Mouse (Mus musculus): Measurements from ENCODE around the gene Hsph1. TPM values are rescaled to one million over a fixed set of nuclear protein-coding genes. Genes with fewer than 3 reads are reported as not detected.

Hsph1 gene
- total and polyA plus RNA-seq, 3 experiments = 12.6 to 75.7 (median 62.1) TPM

DNA sequence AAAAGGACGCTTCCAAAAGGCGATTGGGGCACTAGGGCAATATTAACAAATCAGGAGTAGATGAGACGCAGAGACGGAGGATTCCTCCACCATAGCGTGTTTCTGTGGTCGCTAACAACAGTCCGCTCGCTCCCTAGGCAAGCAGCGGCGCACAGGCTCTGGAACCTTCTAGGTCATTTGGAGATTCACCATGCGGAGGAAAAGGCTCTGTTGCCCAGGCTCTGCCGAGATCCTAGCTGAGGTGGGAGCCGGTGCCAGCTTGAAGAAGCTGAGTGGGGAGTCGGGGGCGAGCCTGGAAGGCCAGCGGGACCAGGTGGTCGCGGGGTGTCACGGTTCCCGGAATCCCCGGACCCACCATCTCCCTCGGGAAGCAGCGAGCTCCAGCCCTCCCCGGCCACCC is 620 bp downstream of the Hsph1 start:
- Histone ChIP-seq H3K4me1 (ENCODE audit: control insufficient read depth, insufficient read depth, low read length) (peaks cover 2% of the 10 kb centered on the region), H3K79me2 (replicated peaks; ENCODE audit: control insufficient read depth, insufficient read depth, low read length) (no peaks in the 10 kb centered on the region), H3K36me3 (ENCODE audit: control insufficient read depth, insufficient read depth, low read length) (no peaks in the 10 kb centered on the region), H3K27ac (peak overlapping the region; percentile 92), H3K4me3 (peak overlapping the region; percentile 78), H3K9ac (ENCODE audit: low read depth, low read length) (peak overlapping the region; percentile 84), H3K27me3 (ENCODE audit: control insufficient read depth, insufficient read depth, low read length) (no peaks in the 10 kb centered on the region)
- 1% methylated on average over 24 of the region's 24 CpGs for WGBS
- intact Hi-C loops (cut with DNase I) = loop anchor here (10.0 kb wide), 1 partner anchor 451 kb away; the partner anchor contains the start of genes Hmgb1 and Uspl1
- TF ChIP-seq CTCF (IDR thresholded peaks at IDR 0.05) (no peak), EP300 (IDR thresholded peaks at IDR 0.05; ENCODE audit: insufficient read depth, low read depth, low read length) (no peak), POLR2A (IDR thresholded peaks at IDR 0.05; ENCODE audit: insufficient read depth, low read depth, low read length) (no peak)
- DNase-seq = no peak

DNA sequence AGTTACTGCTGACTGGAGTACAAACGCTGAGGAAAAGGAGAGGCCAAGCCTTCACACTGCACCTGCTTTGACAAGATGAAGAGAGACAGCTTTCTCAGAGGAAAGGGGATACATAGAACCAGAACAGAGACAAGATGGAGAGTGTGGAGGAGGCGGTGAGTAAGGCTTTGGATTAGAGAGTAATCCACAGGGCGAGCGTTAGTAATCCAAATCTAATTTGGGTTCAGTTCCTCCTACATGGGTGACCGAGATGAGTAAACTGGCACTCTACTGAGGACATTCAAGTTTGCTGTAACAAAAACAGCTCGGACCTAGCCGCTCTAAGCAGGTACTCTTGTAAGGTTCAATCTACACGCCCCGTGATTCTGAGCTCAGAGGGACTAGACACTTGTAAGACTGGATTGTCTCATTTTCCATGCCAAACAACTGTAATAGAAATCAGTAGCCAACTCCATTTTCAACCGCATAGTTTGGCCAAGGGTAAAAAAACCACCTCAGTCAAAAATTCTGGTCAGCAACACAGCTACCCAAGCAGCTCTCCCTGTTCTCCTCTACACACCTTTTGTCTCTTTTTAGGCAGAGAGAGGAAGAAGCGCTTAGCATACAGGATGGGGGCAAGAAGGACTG is 1.7 kb downstream of the Hsph1 start:
- TF ChIP-seq EP300 (IDR thresholded peaks at IDR 0.05; ENCODE audit: insufficient read depth, low read depth, low read length) (no peak), POLR2A (IDR thresholded peaks at IDR 0.05; ENCODE audit: insufficient read depth, low read depth, low read length) (no peak), CTCF (IDR thresholded peaks at IDR 0.05) (no peak)
- DNase-seq = no peak
- H3K27ac ChIP-seq = no peak overlapping the region
- H3K79me2 ChIP-seq (replicated peaks; ENCODE audit: control insufficient read depth, insufficient read depth, low read length) = no peaks in the 10 kb centered on the region
- H3K36me3 ChIP-seq (ENCODE audit: control insufficient read depth, insufficient read depth, low read length) = 0 out of 2 replicates have a peak, but pooled peaks cover 2% of the 10 kb centered on the region
- no peak overlapping the region for H3K9ac ChIP-seq (ENCODE audit: low read depth, low read length)
- H3K27me3 ChIP-seq (ENCODE audit: control insufficient read depth, insufficient read depth, low read length) = no peaks in the 10 kb centered on the region
- intact Hi-C loops (cut with DNase I) = loop anchor here (10.0 kb wide), 1 partner anchor 450 kb away; the partner anchor contains the start of genes Hmgb1 and Uspl1
- WGBS = 74% methylated on average over 11 of the region's 11 CpGs
- H3K4me1 ChIP-seq (ENCODE audit: control insufficient read depth, insufficient read depth, low read length) = peaks cover 2% of the 10 kb centered on the region
- peak overlapping the region; percentile 78 for H3K4me3 ChIP-seq

DNA sequence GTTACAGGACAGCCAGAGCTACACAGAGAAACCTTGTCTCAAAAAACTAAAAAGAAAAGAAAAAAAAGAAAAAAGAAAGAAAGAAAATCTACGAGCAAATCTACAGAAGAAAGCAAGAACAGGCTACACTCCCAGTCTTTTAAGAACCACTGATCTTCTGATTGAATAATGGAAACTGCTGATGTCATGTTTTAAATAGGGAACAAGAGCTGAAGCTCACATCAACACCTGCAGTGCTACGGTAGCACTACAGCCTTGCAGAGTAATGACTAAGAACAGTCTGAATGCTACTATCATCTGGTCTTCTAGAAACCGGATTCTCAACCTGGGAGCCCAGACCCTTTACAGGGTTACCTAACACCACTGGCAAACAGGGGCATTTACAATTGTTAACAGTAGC is 10.6 kb downstream of the Hsph1 start:
- Histone ChIP-seq H3K27me3 (ENCODE audit: control insufficient read depth, insufficient read depth, low read length) (no peaks in the 10 kb centered on the region), H3K27ac (no peak overlapping the region), H3K9ac (ENCODE audit: low read depth, low read length) (no peak overlapping the region), H3K79me2 (replicated peaks; ENCODE audit: control insufficient read depth, insufficient read depth, low read length) (no peaks in the 10 kb centered on the region), H3K36me3 (ENCODE audit: control insufficient read depth, insufficient read depth, low read length) (peaks cover 2% of the 10 kb centered on the region; the same call in 1 of the 2 replicates), H3K4me1 (ENCODE audit: control insufficient read depth, insufficient read depth, low read length) (no peaks in the 10 kb centered on the region), H3K4me3 (no peak overlapping the region)
- intact Hi-C loops (cut with DNase I) = no loop called here
- WGBS = 76% methylated on average over 3 of the region's 3 CpGs
- no peak for DNase-seq
- TF ChIP-seq CTCF (IDR thresholded peaks at IDR 0.05) = no peak
- TF ChIP-seq EP300 (IDR thresholded peaks at IDR 0.05; ENCODE audit: insufficient read depth, low read depth, low read length) = no peak
- TF ChIP-seq POLR2A (IDR thresholded peaks at IDR 0.05; ENCODE audit: insufficient read depth, low read depth, low read length) = no peak

DNA sequence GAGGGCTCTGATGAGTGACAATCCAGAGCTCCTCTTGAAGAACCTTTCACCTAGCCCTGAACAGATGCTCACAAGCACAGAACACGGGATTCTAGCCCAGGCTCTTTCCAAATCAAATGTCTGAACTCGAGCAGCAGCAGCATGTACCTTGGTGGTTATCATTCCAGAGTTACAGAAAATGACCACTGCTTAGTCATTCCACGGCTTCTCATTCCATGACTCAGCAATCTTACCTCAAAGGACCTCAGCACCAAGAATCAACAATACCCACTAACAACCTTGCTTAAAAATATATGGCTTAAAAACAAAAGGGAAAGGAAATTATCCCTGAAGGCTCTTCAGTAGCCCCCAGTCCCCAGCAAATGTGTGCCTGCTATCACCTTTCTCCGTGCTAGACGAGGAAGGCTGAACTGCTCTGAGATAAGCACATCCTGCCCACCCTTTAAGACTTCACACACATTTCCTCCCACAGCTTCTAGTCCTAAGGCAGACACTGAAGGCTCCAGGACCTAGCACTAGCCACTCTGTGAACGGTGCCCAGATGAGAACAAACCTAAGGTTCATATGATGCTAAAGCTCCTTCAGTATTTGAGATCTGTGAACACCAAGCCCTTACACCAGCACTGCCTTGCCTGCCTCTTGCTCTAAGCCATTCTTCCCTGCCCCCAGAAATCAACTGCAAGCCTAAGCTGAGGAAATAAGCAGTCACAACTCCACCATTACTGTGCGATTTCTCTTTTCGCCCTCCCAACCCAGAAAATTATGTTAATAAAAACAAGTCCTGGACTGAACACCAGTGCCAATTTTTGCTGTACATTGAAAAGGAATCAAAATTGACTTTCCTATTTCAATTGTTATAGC is 12.1 kb downstream of the Hsph1 start:
- Histone ChIP-seq H3K79me2 (replicated peaks; ENCODE audit: control insufficient read depth, insufficient read depth, low read length) (no peaks in the 10 kb centered on the region), H3K27ac (no peak overlapping the region), H3K4me3 (no peak overlapping the region), H3K27me3 (ENCODE audit: control insufficient read depth, insufficient read depth, low read length) (no peaks in the 10 kb centered on the region), H3K36me3 (ENCODE audit: control insufficient read depth, insufficient read depth, low read length) (no peaks in the 10 kb centered on the region; the same call in 1 of the 2 replicates), H3K4me1 (ENCODE audit: control insufficient read depth, insufficient read depth, low read length) (no peaks in the 10 kb centered on the region), H3K9ac (ENCODE audit: low read depth, low read length) (no peak overlapping the region)
- WGBS = 51% methylated on average over 8 of the region's 8 CpGs
- intact Hi-C loops (cut with DNase I) = no loop called here
- no peak for TF ChIP-seq EP300 (IDR thresholded peaks at IDR 0.05; ENCODE audit: insufficient read depth, low read depth, low read length)
- no peak for TF ChIP-seq POLR2A (IDR thresholded peaks at IDR 0.05; ENCODE audit: insufficient read depth, low read depth, low read length)
- no peak for TF ChIP-seq CTCF (IDR thresholded peaks at IDR 0.05)
- no peak for DNase-seq

DNA sequence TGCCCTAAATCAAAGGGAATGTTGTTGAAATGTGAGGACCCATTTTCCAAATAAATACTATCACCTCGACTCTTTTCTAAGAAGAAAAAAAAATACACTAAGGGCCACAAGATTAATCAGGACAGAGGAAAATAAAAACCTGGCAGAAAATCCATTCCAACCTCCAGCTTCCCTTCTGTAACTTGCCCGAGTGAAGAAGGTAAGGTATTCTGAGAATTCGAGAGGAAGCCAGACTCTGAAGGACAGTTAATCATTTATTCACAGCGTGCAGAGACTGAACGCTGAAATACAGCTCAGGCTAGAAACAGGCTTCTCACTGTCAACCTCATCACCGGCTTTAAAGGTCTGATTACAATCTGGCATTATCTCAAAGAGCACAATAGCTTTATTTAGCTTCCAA is 13.5 kb downstream of the Hsph1 start:
- H3K4me3 ChIP-seq = no peak overlapping the region
- TF ChIP-seq EP300 (IDR thresholded peaks at IDR 0.05; ENCODE audit: insufficient read depth, low read depth, low read length) (no peak), POLR2A (IDR thresholded peaks at IDR 0.05; ENCODE audit: insufficient read depth, low read depth, low read length) (no peak), CTCF (IDR thresholded peaks at IDR 0.05) (no peak)
- H3K9ac ChIP-seq (ENCODE audit: low read depth, low read length) = no peak overlapping the region
- H3K36me3 ChIP-seq (ENCODE audit: control insufficient read depth, insufficient read depth, low read length) = no peaks in the 10 kb centered on the region; the same call in 1 of the 2 replicates
- H3K27ac ChIP-seq = no peak overlapping the region
- intact Hi-C loops (cut with DNase I) = no loop called here
- H3K27me3 ChIP-seq (ENCODE audit: control insufficient read depth, insufficient read depth, low read length) = no peaks in the 10 kb centered on the region
- no peak for DNase-seq
- no peaks in the 10 kb centered on the region for H3K4me1 ChIP-seq (ENCODE audit: control insufficient read depth, insufficient read depth, low read length)
- no peaks in the 10 kb centered on the region for H3K79me2 ChIP-seq (replicated peaks; ENCODE audit: control insufficient read depth, insufficient read depth, low read length)
- 60% methylated on average over 6 of the region's 6 CpGs for WGBS

All from heart, adult 2 months (tissue).